Mouse (Mus musculus) megakaryocyte-erythroid progenitor cell, adult 5-6 weeks (primary cell): ENCODE results near the gene Chn1. TPM values are rescaled to one million over a fixed set of nuclear protein-coding genes. Genes with fewer than 3 reads are reported as not detected.

ENCODE experiments used
- ATAC-seq: replicated peaks from 2 replicates; pipeline ENCODE4 v1.8.0; 2016; ENCODE audit warnings: mild to moderate bottlenecking, inconsistent platforms; ENCODE audit not compliant: severe bottlenecking, poor library complexity, low FRiP score, low TSS enrichment
- total RNA-seq, 2 experiments: library from RNA; stranded (forward) in 1 of 2; stranded (reverse) in 1 of 2; fragments of 200-1000, 215-1000 nt in 1 of 2; fragments of >200 nt in 1 of 2; fragmentation: Nextera tagmentation in 1 of 2; gene quantifications; 2 replicates each; pipeline ENCODE4 v1.2.3; 2014 to 2017

Chn1 gene
- total RNA-seq, 2 experiments from 2014 or later: not detected

DNA sequence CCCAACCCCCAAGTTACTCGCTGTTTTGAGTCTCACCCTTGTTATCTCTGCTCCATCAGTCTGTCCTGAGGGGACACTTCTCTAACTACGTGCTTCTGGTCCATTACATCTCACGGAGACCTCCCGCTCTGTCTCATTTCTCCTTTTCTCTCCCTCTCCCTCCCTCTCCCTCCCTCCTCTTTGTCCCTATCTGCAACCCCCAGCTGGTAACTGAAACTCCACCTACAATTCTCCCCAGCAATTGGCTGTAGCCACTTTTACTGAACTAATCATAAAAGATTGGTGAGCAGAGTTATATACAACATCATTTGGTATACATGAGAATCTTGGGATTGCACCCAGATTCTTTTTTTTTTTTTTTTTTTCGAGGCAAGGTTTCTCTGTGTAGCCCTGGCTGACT lies 16.1 kb downstream of the Chn1 start:
- peak; percentile 57 for ATAC-seq

DNA sequence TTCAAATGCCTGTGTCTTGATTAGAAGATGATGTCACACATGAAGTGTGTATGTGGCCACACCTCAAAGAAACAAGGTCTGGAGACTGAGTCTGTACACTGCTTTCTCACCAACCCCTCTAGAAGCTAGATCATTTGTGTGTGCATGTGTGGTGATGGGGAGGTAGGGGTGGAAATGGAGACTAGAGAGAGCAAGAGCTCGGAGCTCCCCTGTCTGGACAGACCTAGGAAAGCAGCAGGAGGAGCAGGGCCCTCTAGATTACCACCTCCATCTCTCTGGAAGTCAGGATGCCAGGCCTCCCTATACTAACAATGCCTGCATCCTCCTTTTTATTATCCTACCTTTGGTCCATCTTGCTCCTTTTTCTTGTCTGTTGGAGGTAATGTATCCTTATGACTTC lies 27.8 kb downstream of the Chn1 start:
- no peak for ATAC-seq

DNA sequence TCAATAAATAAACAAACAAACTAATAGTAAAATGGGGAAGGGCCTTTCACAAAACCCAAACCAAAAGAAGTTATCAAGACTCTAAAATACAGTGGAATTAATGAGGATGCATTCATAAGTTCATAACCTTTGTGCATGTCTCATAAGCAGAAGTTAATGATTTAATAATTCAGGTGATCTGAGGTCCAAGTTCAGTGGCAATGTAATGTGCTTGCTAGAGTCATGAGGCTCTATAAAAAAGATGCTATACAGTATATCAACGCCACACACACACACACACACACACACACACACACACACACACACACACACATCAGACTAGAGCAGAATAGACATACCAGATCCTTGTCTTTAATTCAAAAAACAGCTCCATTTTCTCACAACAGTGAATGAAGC lies 28.8 kb downstream of the Chn1 start:
- no peak for ATAC-seq

DNA sequence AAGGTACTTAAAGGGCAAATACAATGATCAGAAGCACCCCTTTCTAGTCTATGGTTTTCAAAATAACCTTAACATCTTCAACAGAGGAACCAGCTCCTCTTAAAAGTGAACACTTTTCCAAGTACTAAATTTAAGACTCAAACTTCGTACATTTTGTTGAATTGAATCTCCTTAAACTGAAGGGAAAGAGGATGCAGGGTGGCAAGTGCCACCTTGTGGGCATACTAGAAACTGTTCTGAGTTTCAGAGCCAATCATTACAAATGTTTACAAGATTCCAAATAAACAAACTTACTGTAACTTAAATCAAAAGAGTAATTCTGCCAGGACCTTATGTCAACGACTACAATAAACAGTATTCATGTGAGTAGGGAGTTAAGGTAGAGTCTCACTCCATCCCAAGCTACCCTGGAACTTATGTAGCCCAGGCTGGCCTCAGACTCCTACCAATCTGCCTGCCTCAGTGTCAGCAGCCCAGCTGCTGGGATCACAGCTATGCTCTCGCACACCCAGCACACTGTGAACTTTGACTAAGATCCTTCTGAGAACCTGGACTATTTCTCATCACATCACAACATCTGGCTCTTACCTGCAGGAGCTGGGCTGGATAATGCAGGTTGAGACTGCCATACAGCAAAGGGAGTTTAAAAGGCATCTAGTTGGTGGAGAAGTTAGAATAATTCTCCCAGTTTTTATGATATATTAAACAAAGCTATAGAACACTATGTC lies 29.3 kb downstream of the Chn1 start:
- no peak; the same call in 1 of the 2 replicates for ATAC-seq

DNA sequence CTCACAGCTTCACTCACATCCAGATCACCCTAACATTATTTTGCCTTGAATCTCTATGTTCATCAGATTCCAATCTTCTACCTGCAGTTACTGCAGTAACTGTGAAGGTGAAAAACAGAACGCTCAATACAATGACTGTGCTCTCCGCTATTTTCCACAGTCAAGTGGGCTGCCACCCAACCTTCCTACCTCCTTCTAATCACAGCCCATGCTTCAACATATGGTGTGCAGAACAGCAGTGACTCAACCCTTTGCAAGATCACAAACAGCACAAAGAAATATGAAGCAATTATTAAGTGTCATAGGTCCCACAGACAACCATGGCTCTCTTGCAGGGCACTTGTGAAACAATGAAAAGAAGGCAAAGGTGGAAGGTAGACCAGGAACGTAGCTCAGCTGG lies 33.9 kb downstream of the Chn1 start:
- ATAC-seq: no peak

DNA sequence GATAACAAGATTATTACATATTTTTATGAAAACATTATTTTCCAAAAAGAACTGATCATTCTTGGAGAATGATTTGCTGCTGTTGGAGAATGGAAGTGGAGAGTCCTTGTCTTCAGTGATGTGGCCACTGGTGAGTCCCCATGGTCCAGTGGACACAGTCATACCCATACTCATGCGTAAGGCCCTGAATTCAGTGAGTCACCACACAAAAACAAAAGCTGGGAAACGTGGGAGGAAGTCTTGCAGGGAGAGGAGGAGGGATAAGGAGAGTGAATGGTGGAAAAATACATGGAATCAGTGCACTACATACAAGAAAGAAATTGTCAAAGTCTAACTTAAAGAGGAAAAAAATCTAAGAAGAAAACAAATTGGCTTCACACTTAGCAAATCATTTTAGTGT lies 47.3 kb downstream of the Chn1 start:
- no peak for ATAC-seq

DNA sequence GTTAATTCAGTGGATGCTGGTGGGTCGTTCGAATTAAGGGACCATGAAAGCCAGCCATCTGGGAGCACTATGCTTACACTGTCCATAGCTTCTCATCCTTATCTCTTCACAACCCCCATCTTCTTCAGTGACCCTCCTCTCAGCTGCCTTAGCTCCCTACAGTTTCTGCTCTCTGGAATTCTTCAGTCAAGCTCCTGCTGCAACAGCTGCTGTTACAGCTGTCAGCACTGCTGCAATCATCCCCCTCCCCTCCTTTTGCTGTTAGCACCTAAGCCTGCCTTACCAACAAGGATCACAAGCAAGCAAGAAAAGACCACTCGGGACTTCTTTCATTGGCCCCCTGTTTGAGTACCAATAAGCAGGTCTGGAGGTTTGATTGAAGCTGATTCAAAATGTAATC lies 50.2 kb downstream of the Chn1 start:
- no peak for ATAC-seq

DNA sequence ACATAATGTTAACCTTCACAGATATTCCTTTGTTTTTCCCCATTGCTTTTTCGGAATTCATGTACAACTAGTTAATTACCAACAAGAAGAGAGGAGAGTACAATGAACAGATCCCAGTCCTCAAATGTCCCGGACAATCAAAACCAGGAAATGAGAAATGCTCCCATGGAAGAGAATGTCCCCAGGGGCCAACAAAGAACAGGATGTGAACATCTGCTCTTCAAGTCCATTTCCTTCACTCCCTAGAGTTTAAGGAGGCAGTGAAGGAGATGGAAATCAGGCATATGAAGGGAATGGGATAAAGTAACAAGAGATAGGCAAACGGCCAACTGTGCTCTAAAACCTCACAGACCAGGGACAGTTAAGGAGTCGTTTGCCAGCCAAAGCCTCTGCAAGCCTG lies 53.3 kb downstream of the Chn1 start:
- no peak for ATAC-seq

DNA sequence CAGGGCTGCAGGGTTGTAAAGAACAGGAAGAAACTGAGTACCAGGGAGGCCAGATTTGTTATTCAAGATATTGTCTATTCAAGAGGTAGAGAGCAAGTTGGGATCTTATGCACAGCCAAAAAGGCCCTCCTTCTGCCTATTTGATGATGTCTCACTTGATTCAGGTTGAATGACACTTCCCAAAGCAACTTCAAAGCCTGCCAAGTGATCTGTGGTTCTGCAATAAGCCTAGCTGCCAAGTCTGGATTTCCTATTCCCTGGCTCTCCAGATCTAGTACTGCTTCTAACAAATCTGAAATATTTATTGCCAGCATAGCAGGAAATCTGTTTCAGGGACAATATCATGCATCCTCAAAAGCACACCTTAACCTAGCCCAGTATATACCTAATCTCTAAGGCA lies 62.7 kb downstream of the Chn1 start:
- no peak for ATAC-seq

DNA sequence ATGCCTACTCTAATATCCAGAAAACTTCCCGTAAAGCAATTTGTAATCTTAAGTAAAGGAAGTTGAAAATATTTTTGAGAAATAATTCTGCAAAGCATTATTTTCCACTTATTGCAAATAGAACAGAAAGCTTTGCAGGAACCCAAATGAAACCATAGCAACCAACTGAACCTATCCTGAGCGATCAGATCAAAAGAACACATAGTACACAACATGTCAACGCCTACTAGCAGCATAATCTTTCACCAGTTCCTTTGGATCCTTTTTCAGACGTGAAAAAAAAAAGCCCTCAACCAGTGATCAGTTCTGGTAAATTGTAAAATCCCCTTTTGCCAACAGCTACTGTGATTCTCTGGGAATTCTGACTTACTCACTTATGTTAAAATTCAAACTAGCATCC lies 82.1 kb downstream of the Chn1 start:
- no peak for ATAC-seq

DNA sequence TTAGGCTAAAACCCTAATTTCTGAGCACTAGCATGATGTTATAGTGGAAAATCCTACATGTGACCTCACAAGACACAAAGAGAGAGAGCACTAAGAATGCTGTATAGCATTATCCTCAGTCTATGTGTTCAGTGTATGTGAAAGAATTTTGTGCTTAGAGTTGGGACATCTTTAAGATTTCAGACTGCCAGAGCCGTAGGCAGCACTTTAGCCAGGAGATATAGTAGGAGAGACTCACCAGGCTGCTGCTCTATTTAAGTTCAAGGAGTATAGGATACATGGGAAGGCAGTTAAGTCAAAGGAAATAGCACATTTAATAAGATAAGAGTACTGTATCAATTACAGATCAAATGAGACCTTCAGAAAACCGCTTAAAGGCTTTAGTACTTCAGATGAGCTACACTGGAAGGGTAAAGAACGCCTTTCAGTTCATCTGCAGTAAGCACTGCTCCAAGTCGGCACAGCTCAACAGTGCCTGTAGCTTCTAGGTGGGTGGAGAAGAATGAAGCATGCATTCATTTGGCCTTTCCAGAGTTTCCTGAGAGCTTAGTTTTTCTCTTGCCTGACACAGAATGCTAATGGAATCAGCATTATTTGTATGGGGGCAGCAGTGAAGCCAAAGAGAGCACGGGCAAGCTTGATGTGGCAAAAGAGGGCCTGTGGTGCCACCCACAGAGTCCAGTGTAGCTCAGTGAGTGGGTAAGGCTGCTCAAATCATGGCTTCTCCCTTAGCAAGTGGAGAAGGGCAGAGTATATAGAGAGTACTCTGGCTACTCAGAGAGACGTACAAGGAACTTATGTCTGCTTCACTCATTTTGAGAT lies 84.2 kb downstream of the Chn1 start:
- no peak for ATAC-seq

DNA sequence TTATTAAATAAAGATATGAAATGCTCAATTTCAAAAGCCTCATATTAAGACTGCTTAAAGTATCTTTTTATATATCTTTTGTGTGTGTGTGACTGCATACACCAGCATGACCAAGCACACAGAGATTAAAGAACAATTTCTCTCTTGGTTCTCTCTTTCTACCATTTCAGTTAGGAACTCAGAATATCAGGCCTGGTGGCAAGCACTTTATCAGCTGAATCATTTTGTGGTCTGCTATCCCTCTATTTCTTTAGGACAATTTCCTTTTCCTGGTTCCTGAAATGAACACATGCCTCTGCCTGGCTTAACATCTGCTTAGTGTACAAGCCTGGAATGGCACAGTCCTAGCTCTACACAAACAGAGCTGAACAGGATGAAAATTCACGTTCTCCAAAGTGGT lies 92.6 kb downstream of the Chn1 start:
- ATAC-seq: no peak

DNA sequence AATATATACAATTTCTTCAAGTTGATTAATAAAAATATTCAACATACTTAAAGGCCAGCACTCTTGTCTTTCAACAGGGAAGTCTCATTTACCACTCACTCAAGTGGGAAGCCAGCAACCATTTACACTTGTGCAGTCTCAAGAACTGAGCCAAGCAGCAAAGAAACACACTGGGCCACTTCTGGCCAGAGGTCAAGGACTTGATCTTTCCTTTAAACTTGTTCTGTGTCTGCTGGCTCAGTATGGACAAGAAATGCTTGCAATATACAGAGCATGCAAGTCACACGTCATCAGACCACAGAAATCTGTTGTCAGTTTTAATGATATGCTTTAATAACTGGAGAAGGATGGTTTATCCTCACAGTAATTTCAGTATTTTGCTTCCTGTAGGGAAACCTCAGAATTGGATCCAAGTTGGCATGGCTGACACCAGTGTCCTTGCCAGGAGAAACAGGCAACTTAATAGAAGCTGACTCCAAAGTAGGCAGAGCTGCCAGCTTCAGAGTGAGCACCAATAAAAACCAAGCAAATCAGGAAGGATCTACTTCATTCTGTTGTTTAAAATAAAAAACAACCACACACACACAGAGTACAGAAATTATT lies 94.6 kb downstream of the Chn1 start:
- ATAC-seq: no peak

DNA sequence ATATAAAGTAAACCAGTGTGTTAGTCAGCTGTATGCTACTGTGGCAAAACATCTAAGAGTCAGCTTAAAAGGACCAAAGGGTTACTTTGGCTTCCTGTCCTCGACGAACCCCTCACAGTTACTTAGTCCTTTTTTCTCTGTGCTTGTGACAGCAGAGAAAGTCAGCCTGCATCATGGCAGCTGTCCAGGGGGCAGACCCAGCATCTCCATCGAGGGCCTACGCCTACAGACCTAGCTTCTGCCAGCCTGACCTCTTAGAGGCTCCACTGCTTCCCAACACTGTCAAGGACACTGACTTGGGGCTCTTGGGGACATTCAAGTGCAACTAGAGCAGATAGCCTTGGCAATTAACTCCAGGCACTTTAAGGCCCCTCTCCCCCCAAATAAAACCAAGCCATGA lies 106.5 kb downstream of the Chn1 start:
- no peak for ATAC-seq

DNA sequence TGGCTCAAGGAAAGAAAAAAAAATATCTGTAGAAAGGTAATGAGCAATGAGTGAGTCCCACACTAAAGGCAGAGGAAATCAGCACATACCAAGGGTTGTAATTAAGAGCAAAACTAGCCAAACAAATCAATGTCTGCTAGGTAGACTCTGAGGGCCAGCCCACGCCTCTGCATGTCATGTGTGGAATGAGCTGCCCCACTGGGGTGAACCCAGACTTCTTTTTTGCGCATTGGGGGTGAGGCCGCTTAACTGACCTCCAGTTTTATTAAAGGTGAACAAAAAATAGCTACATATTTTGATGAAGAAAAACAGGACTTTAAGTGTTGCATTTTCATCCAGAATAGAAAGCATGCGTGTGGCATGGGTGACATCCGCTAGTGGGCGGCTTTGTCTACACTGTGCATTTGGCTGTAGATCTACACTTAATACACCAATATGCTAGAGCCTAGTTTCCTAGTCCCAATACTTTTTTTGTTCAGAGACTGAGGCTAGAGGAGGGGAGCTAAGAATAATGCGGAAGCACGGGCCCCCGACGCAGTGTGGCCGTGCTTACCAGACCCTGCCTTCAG lies 114.5 kb downstream of the Chn1 start:
- ATAC-seq: no peak

DNA sequence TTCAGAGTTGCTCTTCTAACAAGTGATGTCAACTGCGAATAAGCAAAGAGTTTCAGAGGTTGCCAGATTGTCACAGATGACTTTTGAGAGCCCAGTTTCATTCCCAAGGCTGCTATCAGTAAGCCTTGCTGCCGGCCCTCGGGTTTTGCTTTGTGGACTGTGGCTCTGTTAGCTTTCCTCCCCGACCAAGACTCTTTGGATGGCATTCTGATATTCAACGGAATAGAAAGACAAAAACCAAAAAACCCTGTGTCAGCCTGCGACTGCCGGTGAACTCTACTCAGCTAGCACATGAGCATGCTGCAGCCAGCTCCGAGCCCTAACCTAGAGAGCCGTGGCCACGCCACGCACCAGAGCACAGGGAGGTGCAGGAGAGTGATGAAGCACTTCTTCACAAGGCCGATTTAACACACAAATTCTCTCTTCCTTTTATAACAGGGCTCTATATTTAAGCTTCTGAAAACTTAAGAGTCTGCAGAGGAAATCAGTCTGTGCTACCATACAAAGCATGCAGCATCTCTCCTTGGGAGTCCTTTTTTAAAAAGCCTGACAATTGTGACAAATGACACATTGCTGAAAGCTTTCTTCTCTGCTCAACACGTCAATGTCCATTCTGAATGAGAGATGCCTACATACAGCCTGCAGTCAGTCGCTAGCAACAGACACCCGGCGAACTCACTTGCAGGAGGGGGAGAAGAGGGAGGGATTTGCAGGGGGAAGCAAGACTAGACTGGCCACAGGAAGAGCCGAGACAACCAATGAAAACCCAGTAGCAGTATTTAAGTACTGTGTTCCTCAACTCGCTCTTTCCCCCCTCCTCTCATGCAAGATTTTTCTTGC lies 115.2 kb downstream of the Chn1 start:
- ATAC-seq: 0 out of 2 replicates have a peak, but pooled peaks have one; percentile 37

DNA sequence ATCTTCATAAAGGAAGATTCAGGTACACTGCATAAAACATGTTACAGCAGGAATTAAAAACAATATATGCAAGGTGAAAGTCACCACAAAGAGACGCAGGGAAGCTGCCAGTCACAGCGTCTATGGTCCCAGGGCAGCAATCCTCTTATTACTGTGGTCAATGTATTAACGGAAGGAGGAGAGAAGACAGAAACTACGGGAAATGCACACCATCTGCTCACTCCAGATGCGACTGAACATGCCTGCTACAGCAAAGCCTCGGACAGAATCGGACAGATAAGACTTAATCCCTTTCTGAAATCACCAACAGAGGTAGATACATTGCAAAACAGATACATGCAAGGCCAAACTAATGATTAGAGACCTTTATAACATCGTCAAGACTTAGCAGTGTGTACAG lies 116.1 kb downstream of the Chn1 start:
- ATAC-seq: no peak

DNA sequence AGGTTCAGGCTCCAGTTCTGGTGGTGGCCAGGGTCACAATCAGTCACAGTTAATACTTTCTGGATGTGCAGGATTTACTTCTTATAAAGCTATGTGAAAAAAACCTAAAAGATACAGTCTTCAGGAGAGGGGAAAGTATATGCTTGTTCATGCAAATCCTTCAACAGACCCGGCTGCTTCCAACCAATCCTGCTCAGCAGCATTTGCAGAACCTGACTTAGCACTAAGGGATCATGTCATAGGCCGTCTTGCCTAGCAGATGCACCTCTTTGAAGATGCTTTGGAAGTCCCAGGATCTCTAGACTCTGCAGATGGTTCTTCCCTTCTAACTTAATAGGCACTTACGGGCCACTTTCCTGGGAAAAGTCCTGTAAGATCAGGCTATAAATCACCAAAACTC lies 117.2 kb downstream of the Chn1 start:
- ATAC-seq: no peak

DNA sequence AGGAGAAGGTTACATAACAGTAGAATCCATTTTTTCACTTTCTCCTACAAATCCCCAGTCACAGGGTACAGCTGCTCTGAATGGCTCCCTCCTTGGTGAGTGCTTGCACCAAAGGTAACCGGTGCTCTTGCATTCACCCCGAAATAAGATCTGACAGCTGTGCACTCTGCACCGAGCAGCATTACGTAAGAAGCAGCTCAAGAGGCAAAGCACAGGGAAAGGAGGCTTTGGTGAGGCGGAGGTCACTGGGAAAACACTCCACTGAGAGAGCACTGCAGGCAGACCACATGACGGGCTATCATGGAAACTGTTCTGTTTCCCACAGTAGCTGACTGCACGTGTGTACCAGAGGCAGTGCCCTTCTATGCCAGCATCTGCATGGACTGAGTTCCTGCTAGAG lies 118.0 kb downstream of the Chn1 start:
- no peak for ATAC-seq

DNA sequence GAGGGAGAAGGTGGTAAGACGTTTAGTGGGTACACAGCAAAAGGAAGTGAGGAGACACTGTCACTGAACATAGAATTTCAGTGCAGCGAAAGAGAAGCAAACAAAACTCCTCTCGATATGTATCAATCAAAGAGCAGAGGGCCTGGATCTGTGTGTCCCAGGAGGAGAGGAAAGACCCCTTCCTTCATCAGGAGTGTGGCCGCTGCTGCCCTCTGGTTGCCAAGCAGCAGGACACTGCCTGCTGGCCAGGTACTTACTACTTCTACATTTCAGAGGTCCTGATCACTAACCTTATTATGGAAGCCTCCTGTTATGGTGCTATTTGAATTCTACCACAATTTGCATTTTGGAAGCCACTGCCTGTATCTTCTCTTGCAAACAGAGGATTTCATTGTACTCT lies 119.5 kb downstream of the Chn1 start:
- ATAC-seq: no peak
